Mouse (Mus musculus): ENCODE results near the gene Alg5. TPM values are rescaled to one million over a fixed set of nuclear protein-coding genes. Genes with fewer than 3 reads are reported as not detected.
"Not testable (repeated sequence)": the region's sequence is repeated elsewhere in the genome, so short reads cannot be mapped to it uniquely, and the experiment has no call there.

Alg5 gene
- total RNA-seq, 2 experiments from 2014 or later, result 8.1 to 11.7 TPM

GRCm38 (mm10) chr3:54734411-54735246, 710 bp upstream of the Alg5 start:
- DNase-seq, result peak; percentile 89
- intact Hi-C loops (cut with DNase I; ENCODE audit: low total_unique reads), result loop anchor here (5.0 kb wide), 1 partner anchor 333 kb away; no protein-coding TSS in a partner anchor

GRCm38 (mm10) chr3:54736101-54736927, 975 bp downstream of the Alg5 start:
- DNase-seq, result no peak
- intact Hi-C loops (cut with DNase I; ENCODE audit: low total_unique reads), result loop anchor here (5.0 kb wide), 1 partner anchor 331 kb away; no protein-coding TSS in a partner anchor

- intact Hi-C loops (cut with DNase I; ENCODE audit: low total_unique reads), result loop anchor here (5.0 kb wide), 1 partner anchor 330 kb away; no protein-coding TSS in a partner anchor
- no peak for DNase-seq
Measured at GRCm38 (mm10) chr3:54737317-54737716, 2.0 kb downstream of the Alg5 start.

- intact Hi-C loops (cut with DNase I; ENCODE audit: low total_unique reads), result no loop called here
- no peak for DNase-seq
Measured at GRCm38 (mm10) chr3:54741965-54742364, 6.6 kb downstream of the Alg5 start.

- DNase-seq, result no peak
Measured at GRCm38 (mm10) chr3:54745799-54746198, 10.5 kb downstream of the Alg5 start.

GRCm38 (mm10) chr3:54753411-54753810, 18.1 kb downstream of the Alg5 start:
- DNase-seq, result no peak
- intact Hi-C loops (cut with DNase I; ENCODE audit: low total_unique reads), result no loop called here

More at GRCm38 (mm10) chr3:54745799-54746198, 10.5 kb downstream of the Alg5 start:
- intact Hi-C loops (cut with DNase I; ENCODE audit: low total_unique reads), result no loop called here

GRCm38 (mm10) chr3:54755145-54756041, 20.1 kb downstream of the Alg5 start, which contains the start of gene Smad9:
TSS of gene Smad9 (plus strand) at chr3:54755582.
- intact Hi-C loops (cut with DNase I; ENCODE audit: low total_unique reads), result no loop called here
- DNase-seq, result peak; percentile 59

- intact Hi-C loops (cut with DNase I; ENCODE audit: low total_unique reads), result no loop called here
- DNase-seq, result no peak
Measured at GRCm38 (mm10) chr3:54756058-54756457, 20.7 kb downstream of the Alg5 start.

- intact Hi-C loops (cut with DNase I; ENCODE audit: low total_unique reads), result no loop called here
- no peak for DNase-seq
Measured at GRCm38 (mm10) chr3:54757446-54757845, 22.1 kb downstream of the Alg5 start.

GRCm38 (mm10) chr3:54759211-54759610, 23.9 kb downstream of the Alg5 start:
- no peak for DNase-seq
- intact Hi-C loops (cut with DNase I; ENCODE audit: low total_unique reads), result no loop called here

GRCm38 (mm10) chr3:54760321-54761115, 25.2 kb downstream of the Alg5 start:
- no peak for DNase-seq
- intact Hi-C loops (cut with DNase I; ENCODE audit: low total_unique reads), result no loop called here

- no peak for DNase-seq
- intact Hi-C loops (cut with DNase I; ENCODE audit: low total_unique reads), result no loop called here
Measured at GRCm38 (mm10) chr3:54761258-54761657, 25.9 kb downstream of the Alg5 start.

GRCm38 (mm10) chr3:54764418-54764817, 29.1 kb downstream of the Alg5 start:
- peak; percentile 18 for DNase-seq
- intact Hi-C loops (cut with DNase I; ENCODE audit: low total_unique reads), result no loop called here

- DNase-seq; intact Hi-C loops (cut with DNase I; ENCODE audit: low total_unique reads): not testable (repeated sequence)
Measured at GRCm38 (mm10) chr3:54765521-54765920, 30.2 kb downstream of the Alg5 start.

GRCm38 (mm10) chr3:54766034-54766433, 30.7 kb downstream of the Alg5 start:
- intact Hi-C loops (cut with DNase I; ENCODE audit: low total_unique reads), result no loop called here
- no peak for DNase-seq

- intact Hi-C loops (cut with DNase I; ENCODE audit: low total_unique reads), result no loop called here
- no peak for DNase-seq
Measured at GRCm38 (mm10) chr3:54766811-54767210, 31.5 kb downstream of the Alg5 start.

- intact Hi-C loops (cut with DNase I; ENCODE audit: low total_unique reads), result no loop called here
Measured at GRCm38 (mm10) chr3:54768592-54768991, 33.3 kb downstream of the Alg5 start.

More at GRCm38 (mm10) chr3:54768592-54768991, 33.3 kb downstream of the Alg5 start:
- no peak for DNase-seq
